Mouse (Mus musculus): Measurements from ENCODE around the gene Ccna2.

- no peak for TF ChIP-seq CTCF (IDR thresholded peaks at IDR 0.05; ENCODE audit: control insufficient read depth, insufficient read depth, low read length)
- no peak for TF ChIP-seq POLR2A (IDR thresholded peaks at IDR 0.05; ENCODE audit: borderline replicate concordance, control insufficient read depth, low read depth, low read length)
Measured at GRCm38 (mm10) chr3:36524466-36524865, 47.5 kb downstream of the Ccna2 start.

All from bone marrow, adult 2 months (tissue).